Mouse (Mus musculus): ENCODE measurements at regions not wholly inside any gene's neighbourhood (a gene's known extent, or its start where the extent isn't known, plus 50 kb on each side); places are given as distances from the start of the nearest gene placed in this dataset.

DNA sequence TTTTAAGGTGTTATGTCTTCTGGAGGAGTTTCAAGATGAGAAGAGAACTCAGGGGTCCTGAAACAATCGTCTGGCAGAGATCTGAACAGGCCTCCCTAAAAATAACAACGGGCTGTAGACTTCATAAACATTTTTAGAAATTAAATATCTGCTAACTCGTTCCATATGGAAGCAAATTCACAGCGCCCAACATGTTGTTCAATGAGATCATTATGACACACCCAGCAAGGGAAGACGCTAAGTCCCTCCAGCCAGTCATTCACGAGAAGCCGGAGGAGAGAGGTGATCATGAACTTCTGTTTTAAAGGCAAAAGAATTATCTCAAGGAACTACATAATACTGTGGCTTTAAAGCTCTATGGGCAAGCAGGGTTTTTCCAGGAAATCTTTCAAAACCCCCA is 334.8 kb downstream of the Efna5 start:
- Histone ChIP-seq H3K4me3 (ENCODE audit: low read depth, low read length) (no peak overlapping the region), H3K9me3 (replicated peaks; ENCODE audit: control insufficient read depth, low read length) (no peaks in the 10 kb centered on the region), H3K4me2 (no peak overlapping the region), H3K27ac (ENCODE audit: low read depth, low read length) (no peak overlapping the region), H3K4me1 (ENCODE audit: control insufficient read depth, insufficient read depth, low read length) (no peaks in the 10 kb centered on the region), H3K27me3 (ENCODE audit: control insufficient read depth, insufficient read depth, low read length) (no peaks in the 10 kb centered on the region), H3K9ac (ENCODE audit: low read depth, low read length) (no peak overlapping the region), H3K36me3 (ENCODE audit: control insufficient read depth, insufficient read depth, low read length) (no peaks in the 10 kb centered on the region)
- WGBS (ENCODE audit: insufficient replicate concordance): 76% methylated on average over 7 of the region's 7 CpGs
- ATAC-seq (replicated peaks; ENCODE audit: insufficient number of reproducible peaks, low FRiP score, low TSS enrichment): no peak

DNA sequence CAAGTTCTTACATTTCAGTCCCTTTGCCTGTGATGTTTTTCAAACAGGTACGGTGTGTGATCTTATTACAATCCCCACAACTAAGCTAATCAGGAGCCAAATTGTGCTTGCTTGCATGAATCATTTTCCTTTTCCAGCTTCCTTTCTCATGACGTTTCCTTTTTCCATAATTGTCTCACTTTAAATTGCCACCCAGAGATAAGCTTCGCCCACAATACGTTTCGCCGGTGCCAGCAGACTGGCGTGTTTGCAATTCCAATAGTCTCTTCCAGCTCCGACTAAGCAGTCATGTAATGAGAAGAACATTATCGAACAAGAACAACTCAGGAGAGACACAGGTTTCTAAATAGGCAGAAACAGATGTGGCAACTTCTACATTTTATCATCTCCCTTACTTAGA is 335.8 kb downstream of the Efna5 start:
- H3K4me2 ChIP-seq: peak overlapping the region; percentile 7; the same call in 1 of the 2 replicates
- no peak overlapping the region for H3K27ac ChIP-seq (ENCODE audit: low read depth, low read length)
- ATAC-seq (replicated peaks; ENCODE audit: insufficient number of reproducible peaks, low FRiP score, low TSS enrichment): no peak

DNA sequence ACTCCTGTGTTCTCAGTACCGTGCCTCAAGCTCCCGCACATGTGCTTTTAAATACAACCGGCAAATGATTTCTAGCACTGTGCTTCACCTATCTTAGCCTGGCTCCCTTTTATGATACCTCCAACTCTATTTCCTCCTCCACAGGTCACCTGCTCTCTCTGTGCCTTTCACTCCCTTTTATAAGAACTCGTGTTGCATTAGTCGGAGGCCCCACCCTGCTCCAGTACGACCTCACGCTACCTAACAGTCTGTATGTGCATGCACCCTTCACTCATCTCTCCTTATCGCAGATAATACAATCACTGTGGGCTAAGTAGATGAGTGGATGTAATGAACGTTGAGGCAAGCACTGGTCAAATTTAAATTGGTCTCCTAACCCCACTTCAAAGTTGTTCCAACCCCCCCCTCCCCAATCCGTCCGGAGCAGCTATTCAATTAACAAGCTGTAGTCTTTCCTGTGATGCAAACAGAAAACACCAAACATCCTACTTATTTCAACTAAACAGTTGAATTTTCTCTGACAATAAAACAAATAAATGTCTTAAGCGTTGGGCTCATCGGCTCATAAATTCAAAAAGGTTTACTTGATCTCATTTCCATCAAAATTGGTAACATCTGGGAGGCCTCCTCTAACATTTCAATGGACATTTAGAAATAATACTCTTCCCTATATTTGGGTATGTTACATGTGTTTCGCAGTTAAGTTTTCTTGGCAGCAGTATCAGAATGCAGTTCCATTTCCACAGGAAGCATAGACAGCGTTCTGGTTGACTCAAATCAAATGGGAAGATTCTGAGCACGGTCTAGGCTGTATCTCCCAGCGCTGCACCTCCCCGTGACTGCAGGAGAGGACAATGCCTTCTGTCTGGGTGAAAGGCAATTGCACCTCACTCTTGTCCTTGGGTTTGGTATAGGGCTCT is 337.8 kb downstream of the Efna5 start:
- H3K9ac ChIP-seq (ENCODE audit: low read depth, low read length): no peak overlapping the region
- no peak overlapping the region for H3K27ac ChIP-seq (ENCODE audit: low read depth, low read length)
- no peaks in the 10 kb centered on the region for H3K27me3 ChIP-seq (ENCODE audit: control insufficient read depth, insufficient read depth, low read length)
- H3K36me3 ChIP-seq (ENCODE audit: control insufficient read depth, insufficient read depth, low read length): no peaks in the 10 kb centered on the region
- ATAC-seq (replicated peaks; ENCODE audit: insufficient number of reproducible peaks, low FRiP score, low TSS enrichment): no peak
- H3K4me3 ChIP-seq (ENCODE audit: low read depth, low read length): no peak overlapping the region
- no peak overlapping the region for H3K4me2 ChIP-seq
- no peaks in the 10 kb centered on the region for H3K9me3 ChIP-seq (replicated peaks; ENCODE audit: control insufficient read depth, low read length)
- no peaks in the 10 kb centered on the region for H3K4me1 ChIP-seq (ENCODE audit: control insufficient read depth, insufficient read depth, low read length)
- WGBS (ENCODE audit: insufficient replicate concordance): 79% methylated on average over 18 of the region's 18 CpGs

More for the DNA sequence above, 335.8 kb downstream of the Efna5 start:
- Histone ChIP-seq H3K4me1 (ENCODE audit: control insufficient read depth, insufficient read depth, low read length) (no peaks in the 10 kb centered on the region), H3K36me3 (ENCODE audit: control insufficient read depth, insufficient read depth, low read length) (no peaks in the 10 kb centered on the region), H3K9me3 (replicated peaks; ENCODE audit: control insufficient read depth, low read length) (no peaks in the 10 kb centered on the region), H3K27me3 (ENCODE audit: control insufficient read depth, insufficient read depth, low read length) (no peaks in the 10 kb centered on the region), H3K9ac (ENCODE audit: low read depth, low read length) (no peak overlapping the region), H3K4me3 (ENCODE audit: low read depth, low read length) (no peak overlapping the region)
- 41% methylated on average over 9 of the region's 9 CpGs for WGBS (ENCODE audit: insufficient replicate concordance)

DNA sequence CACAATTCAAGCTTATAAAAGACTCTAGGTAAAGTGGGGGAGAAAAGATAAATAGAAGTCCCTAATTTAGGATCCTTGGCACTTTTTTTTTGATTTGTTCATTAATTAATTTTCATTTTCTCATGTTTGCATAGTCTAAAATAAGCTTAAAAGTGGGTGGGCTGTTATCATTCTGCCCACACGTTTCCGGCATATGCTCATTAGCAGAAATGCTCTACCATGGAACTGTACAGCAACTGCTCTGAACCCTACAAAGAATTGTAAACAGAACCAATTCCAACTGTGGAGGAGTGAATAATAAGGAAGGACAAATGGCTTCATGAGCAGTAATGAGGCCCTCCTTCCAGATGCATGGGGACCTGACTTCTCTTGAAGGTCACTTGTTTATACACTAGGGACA is 351.2 kb downstream of the Efna5 start:
- Histone ChIP-seq H3K27ac (ENCODE audit: low read depth, low read length) (no peak overlapping the region), H3K36me3 (ENCODE audit: control insufficient read depth, insufficient read depth, low read length) (no peaks in the 10 kb centered on the region), H3K9ac (ENCODE audit: low read depth, low read length) (no peak overlapping the region), H3K4me3 (ENCODE audit: low read depth, low read length) (no peak overlapping the region), H3K4me1 (ENCODE audit: control insufficient read depth, insufficient read depth, low read length) (no peaks in the 10 kb centered on the region), H3K9me3 (replicated peaks; ENCODE audit: control insufficient read depth, low read length) (no peaks in the 10 kb centered on the region), H3K27me3 (ENCODE audit: control insufficient read depth, insufficient read depth, low read length) (no peaks in the 10 kb centered on the region), H3K4me2 (no peak overlapping the region)
- WGBS (ENCODE audit: insufficient replicate concordance): 76% methylated on average over 2 of the region's 2 CpGs
- ATAC-seq (replicated peaks; ENCODE audit: insufficient number of reproducible peaks, low FRiP score, low TSS enrichment): no peak

DNA sequence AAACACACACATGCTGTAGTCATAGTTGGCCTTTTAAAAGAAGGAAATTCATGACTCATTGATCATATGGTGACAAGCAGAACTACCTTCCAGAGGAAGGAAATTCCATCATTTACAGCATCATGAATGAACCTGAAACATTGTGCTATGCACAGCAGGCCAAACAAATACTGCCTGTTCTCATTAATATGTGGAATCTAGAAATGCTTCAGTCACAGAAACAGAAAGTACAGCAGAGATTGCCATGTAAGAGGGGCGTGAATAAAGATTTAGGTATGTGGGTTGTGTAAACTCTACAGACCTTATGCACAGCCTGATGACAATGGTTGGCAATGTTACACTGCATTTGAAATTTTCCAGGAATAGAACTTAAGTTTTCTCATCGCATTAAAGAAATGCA is 353.6 kb downstream of the Efna5 start:
- Histone ChIP-seq H3K36me3 (ENCODE audit: control insufficient read depth, insufficient read depth, low read length) (no peaks in the 10 kb centered on the region), H3K27ac (ENCODE audit: low read depth, low read length) (no peak overlapping the region), H3K9ac (ENCODE audit: low read depth, low read length) (no peak overlapping the region), H3K9me3 (replicated peaks; ENCODE audit: control insufficient read depth, low read length) (no peaks in the 10 kb centered on the region), H3K4me3 (ENCODE audit: low read depth, low read length) (no peak overlapping the region), H3K4me2 (no peak overlapping the region), H3K4me1 (ENCODE audit: control insufficient read depth, insufficient read depth, low read length) (no peaks in the 10 kb centered on the region), H3K27me3 (ENCODE audit: control insufficient read depth, insufficient read depth, low read length) (no peaks in the 10 kb centered on the region)
- 76% methylated on average over 2 of the region's 2 CpGs for WGBS (ENCODE audit: insufficient replicate concordance)
- ATAC-seq (replicated peaks; ENCODE audit: insufficient number of reproducible peaks, low FRiP score, low TSS enrichment): no peak

DNA sequence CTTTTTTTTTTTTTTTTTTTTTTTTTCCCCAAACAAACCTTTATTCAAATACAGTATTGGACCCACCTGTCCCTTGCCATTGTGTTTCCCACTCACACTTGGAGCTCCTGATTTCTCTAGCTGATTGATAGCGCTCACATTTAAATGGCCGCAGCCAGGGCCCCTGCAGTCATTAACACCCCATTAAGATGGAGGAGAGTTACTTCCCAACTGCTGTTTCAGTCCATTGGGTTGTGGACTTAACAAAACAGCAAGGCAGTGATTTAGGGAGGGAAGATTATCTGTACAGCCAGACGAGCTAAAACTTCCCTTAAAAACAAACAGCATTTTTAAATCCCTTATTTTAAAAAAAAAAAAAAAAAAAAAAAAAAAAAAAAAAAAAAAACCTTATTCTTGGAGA is 367.5 kb downstream of the Efna5 start:
- Histone ChIP-seq H3K4me1 (ENCODE audit: control insufficient read depth, insufficient read depth, low read length) (peaks cover 3% of the 10 kb centered on the region; the same call in 1 of the 2 replicates), H3K27me3 (ENCODE audit: control insufficient read depth, insufficient read depth, low read length) (no peaks in the 10 kb centered on the region), H3K9me3 (replicated peaks; ENCODE audit: control insufficient read depth, low read length) (no peaks in the 10 kb centered on the region), H3K36me3 (ENCODE audit: control insufficient read depth, insufficient read depth, low read length) (no peaks in the 10 kb centered on the region), H3K27ac (ENCODE audit: low read depth, low read length) (no peak overlapping the region), H3K4me3 (ENCODE audit: low read depth, low read length) (no peak overlapping the region), H3K4me2 (no peak overlapping the region), H3K9ac (ENCODE audit: low read depth, low read length) (no peak overlapping the region)
- 49% methylated on average over 3 of the region's 3 CpGs for WGBS (ENCODE audit: insufficient replicate concordance)
- ATAC-seq (replicated peaks; ENCODE audit: insufficient number of reproducible peaks, low FRiP score, low TSS enrichment): no peak

DNA sequence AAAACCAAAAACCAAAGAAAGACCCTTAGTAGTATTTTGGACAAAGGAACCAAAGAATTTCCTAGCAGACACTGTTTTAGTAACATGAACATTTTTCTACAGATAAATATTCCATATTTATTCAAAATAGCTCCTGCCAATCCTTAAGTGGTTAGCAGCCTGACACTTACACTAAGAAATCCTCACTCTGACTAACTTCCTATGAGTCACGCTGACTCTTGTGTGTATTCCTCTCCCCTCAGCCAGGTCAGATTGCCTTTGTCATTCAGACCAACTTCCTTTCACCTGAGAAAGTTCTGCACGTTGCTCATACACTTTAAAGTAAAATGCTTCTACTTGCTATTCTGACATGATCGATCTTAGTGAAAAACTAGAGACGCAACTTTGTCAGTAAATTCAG is 370.9 kb downstream of the Efna5 start:
- 79% methylated on average over 4 of the region's 4 CpGs for WGBS (ENCODE audit: insufficient replicate concordance)
- no peak for ATAC-seq (replicated peaks; ENCODE audit: insufficient number of reproducible peaks, low FRiP score, low TSS enrichment)

DNA sequence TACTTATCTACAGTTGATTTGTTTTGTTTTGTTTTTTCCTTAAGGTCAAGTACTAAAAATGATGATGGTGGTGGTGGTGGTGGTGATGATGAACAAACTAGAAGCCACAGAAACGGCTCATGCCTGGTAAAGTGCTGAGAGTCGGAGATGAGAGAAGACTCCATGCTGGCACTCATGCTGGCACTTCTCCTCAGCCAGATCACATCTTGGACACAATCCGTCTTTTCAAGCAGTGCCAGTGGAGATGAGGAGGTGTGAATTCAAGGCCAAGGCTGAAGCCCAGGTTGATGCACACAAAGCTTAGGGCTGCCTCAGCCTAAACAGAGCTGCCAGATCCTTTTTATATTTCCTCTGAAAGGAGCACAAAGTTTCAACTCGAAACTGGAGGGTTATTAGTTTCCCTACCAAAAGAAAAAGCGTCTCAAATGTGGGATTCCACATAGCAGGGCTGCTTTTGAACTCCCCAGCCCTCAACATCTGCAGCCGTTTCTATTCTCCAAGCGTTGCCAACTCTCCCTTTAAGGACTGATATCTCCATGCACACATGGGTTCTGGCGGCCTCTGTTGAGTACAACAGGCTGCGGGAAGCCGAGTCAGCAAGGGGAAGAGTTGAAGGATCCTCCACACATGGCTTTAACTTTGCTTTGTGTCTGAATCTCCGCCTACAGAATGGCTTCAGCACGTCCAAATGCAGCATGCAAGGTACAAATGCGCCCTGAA is 373.2 kb downstream of the Efna5 start:
- ATAC-seq (replicated peaks; ENCODE audit: insufficient number of reproducible peaks, low FRiP score, low TSS enrichment): no peak
- Histone ChIP-seq H3K4me2 (no peak overlapping the region), H3K27me3 (ENCODE audit: control insufficient read depth, insufficient read depth, low read length) (no peaks in the 10 kb centered on the region), H3K4me3 (ENCODE audit: low read depth, low read length) (no peak overlapping the region), H3K9ac (ENCODE audit: low read depth, low read length) (no peak overlapping the region), H3K36me3 (ENCODE audit: control insufficient read depth, insufficient read depth, low read length) (no peaks in the 10 kb centered on the region), H3K4me1 (ENCODE audit: control insufficient read depth, insufficient read depth, low read length) (peaks cover 3% of the 10 kb centered on the region; the same call in 1 of the 2 replicates), H3K27ac (ENCODE audit: low read depth, low read length) (no peak overlapping the region), H3K9me3 (replicated peaks; ENCODE audit: control insufficient read depth, low read length) (no peaks in the 10 kb centered on the region)
- WGBS (ENCODE audit: insufficient replicate concordance): 62% methylated on average over 13 of the region's 13 CpGs

More for the DNA sequence above, 370.9 kb downstream of the Efna5 start:
- H3K9ac ChIP-seq (ENCODE audit: low read depth, low read length): no peak overlapping the region
- H3K27me3 ChIP-seq (ENCODE audit: control insufficient read depth, insufficient read depth, low read length): no peaks in the 10 kb centered on the region
- peaks cover 3% of the 10 kb centered on the region; the same call in 1 of the 2 replicates for H3K4me1 ChIP-seq (ENCODE audit: control insufficient read depth, insufficient read depth, low read length)
- no peak overlapping the region for H3K4me2 ChIP-seq
- no peak overlapping the region for H3K27ac ChIP-seq (ENCODE audit: low read depth, low read length)
- no peaks in the 10 kb centered on the region for H3K36me3 ChIP-seq (ENCODE audit: control insufficient read depth, insufficient read depth, low read length)
- no peaks in the 10 kb centered on the region for H3K9me3 ChIP-seq (replicated peaks; ENCODE audit: control insufficient read depth, low read length)
- no peak overlapping the region for H3K4me3 ChIP-seq (ENCODE audit: low read depth, low read length)
